16 mouse cellular contexts compared by ENCODE assay signal in the genomic region with DNA sequence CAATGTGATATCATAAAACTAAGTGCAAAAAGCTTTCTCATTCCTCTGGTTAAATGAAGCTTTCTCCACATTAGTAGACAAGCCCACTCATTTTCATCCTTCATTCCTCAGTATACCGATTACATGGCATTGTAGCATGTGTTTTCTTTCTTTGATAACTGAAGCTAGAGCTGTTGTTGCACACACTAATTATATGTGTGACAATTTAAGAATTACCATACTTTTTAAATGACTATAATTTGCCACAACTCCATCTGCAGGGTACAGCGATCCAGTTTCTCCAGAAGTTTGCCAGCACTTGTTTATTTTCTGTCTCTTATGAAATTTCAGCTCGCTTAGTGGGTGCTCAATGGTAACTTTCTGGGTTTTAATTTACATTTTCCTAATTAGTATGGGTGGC.
"Had no signal": no experiment of that assay in that cellular context is flagged by ENCODE, and none has a peak within 500 bp of the region (broad histone marks: within the 10 kb centered on the region; RNA-seq: fewer than 3 reads in every experiment).

No protein-coding gene starts in this region.

- H3K36me3 ChIP-seq: liver, embryonic 13.5 days; stomach, embryonic 15.5 days had no signal

- H3K27ac ChIP-seq: left cerebral cortex, adult 2 months; liver, embryonic 13.5 days; stomach, embryonic 15.5 days had no signal

- H3K4me3 ChIP-seq: left cerebral cortex, adult 2 months; liver, embryonic 13.5 days; stomach, embryonic 15.5 days had no signal

- H3K27me3 ChIP-seq: liver, embryonic 13.5 days; stomach, embryonic 15.5 days had no signal

- H3K4me1 ChIP-seq: liver, embryonic 13.5 days; stomach, embryonic 15.5 days had no signal

- DNase-seq: kidney, adult 9 months; kidney, postnatal 14 days; kidney, postnatal 4 days; layer of hippocampus, adult 9-11 months; liver, embryonic 13.5 days; lung, adult 2 months; lung, postnatal 14 days; lung, postnatal 4 days; midbrain, embryonic 14.5 days; right cerebral cortex, postnatal 4 days; spleen, adult 18-20 months; thymus, adult 18-20 months; thymus, postnatal 36 days had no signal

- H3K9ac ChIP-seq: liver, embryonic 13.5 days; stomach, embryonic 15.5 days had no signal

- H3K9me3 ChIP-seq: liver, embryonic 13.5 days; stomach, embryonic 15.5 days had no signal

- H3K4me2 ChIP-seq: liver, embryonic 13.5 days; midbrain, embryonic 11.5 days; stomach, embryonic 15.5 days had no signal
